Mouse (Mus musculus): Measurements from ENCODE around the gene Rnf207.

Rnf207 gene

GRCm38 (mm10) chr4:152294188-152294929, 24.4 kb downstream of the Rnf207 start:
- DNase-seq (ENCODE audit: extremely low read depth, low read depth) = no peak

GRCm38 (mm10) chr4:152292102-152292765, 26.6 kb downstream of the Rnf207 start:
- no peak for DNase-seq (ENCODE audit: extremely low read depth, low read depth)

GRCm38 (mm10) chr4:152291562-152291961, 27.2 kb downstream of the Rnf207 start, which contains the start of gene Hes3:
Gene Hes3, minus strand, starts transcription at chr4:152291662.
- no peak for DNase-seq (ENCODE audit: extremely low read depth, low read depth)

GRCm38 (mm10) chr4:152290991-152291390, 27.8 kb downstream of the Rnf207 start:
- DNase-seq (ENCODE audit: extremely low read depth, low read depth) = no peak

GRCm38 (mm10) chr4:152290385-152290784, 28.4 kb downstream of the Rnf207 start:
- DNase-seq (ENCODE audit: extremely low read depth, low read depth) = no peak

- no peak for DNase-seq (ENCODE audit: extremely low read depth, low read depth)
Observed at GRCm38 (mm10) chr4:152288398-152288945, 30.3 kb downstream of the Rnf207 start.

- DNase-seq (ENCODE audit: extremely low read depth, low read depth) = no peak
Observed at GRCm38 (mm10) chr4:152287317-152288120, 31.3 kb downstream of the Rnf207 start.

- DNase-seq (ENCODE audit: extremely low read depth, low read depth) = no peak
Observed at GRCm38 (mm10) chr4:152286887-152287286, 31.9 kb downstream of the Rnf207 start.

- no peak for DNase-seq (ENCODE audit: extremely low read depth, low read depth)
Observed at GRCm38 (mm10) chr4:152286183-152286582, 32.6 kb downstream of the Rnf207 start.

- no peak for DNase-seq (ENCODE audit: extremely low read depth, low read depth)
Observed at GRCm38 (mm10) chr4:152285505-152285904, 33.3 kb downstream of the Rnf207 start.

- no peak for DNase-seq (ENCODE audit: extremely low read depth, low read depth)
Observed at GRCm38 (mm10) chr4:152283186-152283950, 35.4 kb downstream of the Rnf207 start.

GRCm38 (mm10) chr4:152282721-152283120, 36.1 kb downstream of the Rnf207 start:
- DNase-seq (ENCODE audit: extremely low read depth, low read depth) = no peak

GRCm38 (mm10) chr4:152281601-152282000, 37.2 kb downstream of the Rnf207 start:
- DNase-seq (ENCODE audit: extremely low read depth, low read depth) = no peak

- no peak for DNase-seq (ENCODE audit: extremely low read depth, low read depth)
Observed at GRCm38 (mm10) chr4:152278986-152279385, 39.8 kb downstream of the Rnf207 start.

GRCm38 (mm10) chr4:152277916-152278315, 40.9 kb downstream of the Rnf207 start:
- no peak for DNase-seq (ENCODE audit: extremely low read depth, low read depth)

- no peak for DNase-seq (ENCODE audit: extremely low read depth, low read depth)
Observed at GRCm38 (mm10) chr4:152276389-152277347, 42.1 kb downstream of the Rnf207 start.

GRCm38 (mm10) chr4:152274681-152275131, 44.1 kb downstream of the Rnf207 start:
- DNase-seq (ENCODE audit: extremely low read depth, low read depth) = no peak

- DNase-seq (ENCODE audit: extremely low read depth, low read depth) = no peak
Observed at GRCm38 (mm10) chr4:152273621-152274236, 45.1 kb downstream of the Rnf207 start, which contains the start of gene Gpr153. Gene Gpr153, plus strand, starts transcription at chr4:152274232.

GRCm38 (mm10) chr4:152273191-152273590, 45.6 kb downstream of the Rnf207 start:
- no peak for DNase-seq (ENCODE audit: extremely low read depth, low read depth)

All from MEL-GATA-1-ER (cell line).